Mouse (Mus musculus) embryonic fibroblast, embryonic 13.5 days (primary cell): ENCODE results near the gene Ttyh1. TPM values are rescaled to one million over a fixed set of nuclear protein-coding genes. Genes with fewer than 3 reads are reported as not detected.
A peak's percentile ranks its signal among the peaks of the same experiment; 100 is the strongest.
"Not testable (repeated sequence)": the region's sequence is repeated elsewhere in the genome, so short reads cannot be mapped to it uniquely, and the experiment has no call there.

Source experiments
- H3K27ac ChIP-seq: 2 replicates; pipeline ENCODE4 v1.5.1; 2012; ENCODE audit warnings: low read length, control low read depth, inconsistent platforms; ENCODE audit not compliant: insufficient read depth
- H3K4me1 ChIP-seq: 2 replicates; pipeline ENCODE4 v1.6.1; 2011; ENCODE audit warnings: low read length; ENCODE audit not compliant: control insufficient read depth, insufficient read depth
- H3K4me3 ChIP-seq: 2 replicates; pipeline ENCODE4 v1.5.1; 2011; ENCODE audit warnings: mild to moderate bottlenecking, control low read depth, low read length; ENCODE audit not compliant: insufficient read depth
- CTCF ChIP-seq: IDR thresholded peaks from 2 replicates; pipeline ENCODE4 v1.5.1; 2011; ENCODE audit warnings: mild to moderate bottlenecking, control low read depth, low read length, moderate library complexity, borderline replicate concordance; ENCODE audit not compliant: insufficient read depth
- POLR2A ChIP-seq: IDR thresholded peaks from 2 replicates; pipeline ENCODE4 v1.6.1; 2011; ENCODE audit warnings: low read depth, mild to moderate bottlenecking, control low read depth, low read length, moderate library complexity
- polyA plus RNA-seq: library from polyadenylated mRNA; stranded (reverse); fragments of >200 nt; gene quantifications from 2 replicates; pipeline ENCODE4 v1.2.4, GENCODE M21; 2011; ENCODE audit warnings: low read depth; ENCODE audit not compliant: missing spikeins, insufficient read length

The Ttyh1 gene
- polyA plus RNA-seq, 1 experiment, result 1.9 TPM

DNA sequence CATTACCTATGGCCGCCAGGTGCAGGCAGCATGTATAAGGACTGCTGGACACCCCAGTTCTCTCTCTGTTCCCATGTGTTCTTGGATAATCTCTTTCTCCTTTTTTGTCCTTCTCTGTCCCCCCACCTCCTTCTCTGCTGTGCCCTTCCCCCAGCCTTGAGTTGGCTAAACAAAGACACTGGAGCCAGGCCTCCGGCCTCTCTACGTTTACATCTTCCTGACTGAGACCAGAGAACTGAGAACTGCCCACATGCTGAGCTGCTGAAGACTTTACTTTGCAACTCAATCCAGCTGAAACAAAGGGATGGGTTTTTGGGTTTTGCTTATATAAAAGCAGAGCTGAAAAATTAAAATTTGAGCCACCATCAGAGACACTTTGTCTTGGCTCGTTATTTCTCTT is 35.8 kb downstream of the Ttyh1 start:
- 0 out of 2 replicates have a peak, but pooled peaks cover 4% of the 10 kb centered on the region for H3K4me1 ChIP-seq

DNA sequence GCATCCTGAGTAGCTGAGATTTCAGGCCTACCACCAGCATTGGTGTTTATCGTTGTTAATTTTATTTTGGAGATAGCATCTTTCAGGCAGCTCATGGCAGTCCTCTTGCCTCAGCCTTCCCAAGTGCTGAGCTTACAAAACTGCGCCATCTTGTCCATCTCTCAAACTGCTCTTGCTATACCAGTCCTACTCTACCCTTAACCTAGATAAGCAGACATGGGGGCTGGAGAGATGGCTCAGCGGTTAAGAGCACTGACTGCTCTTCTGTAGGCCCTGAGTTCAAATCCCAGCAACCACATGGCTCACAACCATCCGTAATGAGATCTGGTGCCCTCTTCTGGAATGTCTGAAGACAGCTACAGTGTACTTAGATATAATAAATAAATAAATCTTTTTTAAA is 42.4 kb downstream of the Ttyh1 start:
- H3K4me1 ChIP-seq, H3K27ac ChIP-seq, H3K4me3 ChIP-seq: not testable (repeated sequence)

More for the DNA sequence above, 35.8 kb downstream of the Ttyh1 start:
- no peak overlapping the region for H3K4me3 ChIP-seq
- no peak overlapping the region for H3K27ac ChIP-seq
- TF ChIP-seq CTCF (no peak), POLR2A (no peak)

DNA sequence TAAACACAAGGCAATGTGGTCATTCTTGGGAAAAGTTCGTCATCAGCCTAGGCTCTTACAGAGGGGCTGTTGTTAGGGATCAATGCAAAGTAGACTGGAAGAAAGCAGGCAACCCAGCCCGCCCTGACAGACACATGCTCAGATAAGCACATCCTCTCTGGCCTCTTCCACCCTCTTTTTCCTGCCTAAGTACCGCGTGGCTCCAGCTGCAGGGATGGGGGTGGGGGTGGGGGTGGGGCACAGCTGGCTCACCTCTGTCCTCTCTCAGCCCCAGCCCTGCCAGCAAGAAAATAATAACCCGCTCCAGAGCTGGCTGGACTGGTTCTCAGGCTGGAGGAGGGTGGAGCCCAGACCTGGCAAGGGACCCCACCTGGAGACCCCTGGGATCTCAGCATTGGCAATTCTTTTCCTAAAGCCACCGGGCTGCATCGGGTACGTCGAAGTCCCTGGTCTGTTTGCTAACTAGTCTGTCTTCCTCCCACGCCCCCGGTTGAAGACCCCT is 44.4 kb downstream of the Ttyh1 start:
- H3K27ac ChIP-seq, result peak overlapping the region; percentile 65
- peak overlapping the region; percentile 76 for H3K4me3 ChIP-seq
- peaks cover 5% of the 10 kb centered on the region; the same call in 1 of the 2 replicates for H3K4me1 ChIP-seq
- no peak for TF ChIP-seq CTCF
- no peak; the same call in 1 of the 2 replicates for TF ChIP-seq POLR2A

DNA sequence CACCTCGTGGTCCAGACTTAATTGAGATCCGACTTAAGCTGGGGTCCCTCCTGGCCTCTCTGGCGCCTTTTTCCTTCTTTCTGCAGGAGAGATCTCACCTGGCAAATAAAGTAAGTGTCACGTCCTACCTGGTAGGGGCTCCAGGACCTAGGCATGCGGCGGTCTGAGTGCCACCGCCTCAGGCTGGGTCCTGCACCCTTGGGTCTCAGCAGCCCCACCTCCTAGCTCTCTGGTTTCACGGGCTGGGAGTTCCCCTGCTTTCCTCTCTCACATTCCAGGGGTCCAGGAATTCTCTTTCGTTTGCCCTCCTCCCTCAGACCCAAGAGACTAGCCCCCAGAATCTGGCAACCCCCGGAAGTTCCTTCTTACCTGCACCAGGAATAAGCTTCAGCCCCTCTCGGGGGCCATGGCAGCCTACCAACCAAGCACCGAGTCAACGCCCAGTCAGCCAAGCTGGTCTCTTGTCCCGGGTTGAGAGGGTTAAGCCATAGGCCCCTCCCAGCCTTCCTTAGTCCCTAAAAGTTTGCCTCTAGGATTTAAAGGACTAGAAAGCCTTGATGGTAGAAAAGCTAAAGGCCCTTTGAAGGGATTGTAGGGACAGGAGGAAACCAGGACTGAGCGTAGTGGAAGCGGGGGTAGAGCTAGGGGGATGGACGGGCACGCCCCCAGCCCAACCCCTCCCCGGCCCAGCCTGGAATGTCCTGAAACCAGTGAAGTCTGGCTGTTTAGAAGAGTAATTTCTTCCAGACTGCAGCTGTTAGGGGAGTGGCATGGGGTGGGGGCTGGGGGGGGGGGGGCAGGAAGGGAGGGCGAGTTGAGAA is 45.1 kb downstream of the Ttyh1 start, which contains the start of gene Cdc42ep5:
Cdc42ep5 (minus strand) TSS at position 771 of the 821 bp plus-strand sequence.
- H3K4me3 ChIP-seq, result peak within 1 kb of the TSS; percentile 76
- H3K27ac ChIP-seq, result peak within 1 kb of the TSS; percentile 65
- TF ChIP-seq POLR2A (peak; percentile 51), CTCF (no peak)
- H3K4me1 ChIP-seq, result peaks cover 5% of the 10 kb centered on the region; the same call in 1 of the 2 replicates

DNA sequence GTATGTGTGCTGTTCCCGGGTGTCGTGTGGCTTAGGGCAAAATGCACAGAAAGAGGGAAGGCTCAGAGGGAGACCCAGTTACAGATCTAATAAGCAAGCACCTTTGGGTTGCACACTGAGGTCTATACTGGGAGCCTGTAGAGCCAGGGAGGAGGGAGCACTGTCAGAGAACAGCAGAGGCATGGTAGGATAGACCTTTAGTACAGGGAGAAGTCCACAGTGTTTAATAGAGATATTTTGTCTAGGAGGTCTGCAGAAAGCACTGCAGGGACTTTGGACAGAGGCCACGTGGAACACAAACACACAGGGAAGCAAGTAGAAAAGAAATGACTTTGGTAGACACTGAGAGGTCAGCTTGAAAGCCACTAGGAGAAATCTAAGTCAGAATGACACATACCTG is 46.1 kb downstream of the Ttyh1 start:
- Histone ChIP-seq H3K4me1 (peaks cover 5% of the 10 kb centered on the region; the same call in 1 of the 2 replicates), H3K27ac (peak overlapping the region; percentile 44; the same call in 1 of the 2 replicates), H3K4me3 (peak overlapping the region; percentile 24)
- no peak for TF ChIP-seq CTCF
- TF ChIP-seq POLR2A, result no peak

DNA sequence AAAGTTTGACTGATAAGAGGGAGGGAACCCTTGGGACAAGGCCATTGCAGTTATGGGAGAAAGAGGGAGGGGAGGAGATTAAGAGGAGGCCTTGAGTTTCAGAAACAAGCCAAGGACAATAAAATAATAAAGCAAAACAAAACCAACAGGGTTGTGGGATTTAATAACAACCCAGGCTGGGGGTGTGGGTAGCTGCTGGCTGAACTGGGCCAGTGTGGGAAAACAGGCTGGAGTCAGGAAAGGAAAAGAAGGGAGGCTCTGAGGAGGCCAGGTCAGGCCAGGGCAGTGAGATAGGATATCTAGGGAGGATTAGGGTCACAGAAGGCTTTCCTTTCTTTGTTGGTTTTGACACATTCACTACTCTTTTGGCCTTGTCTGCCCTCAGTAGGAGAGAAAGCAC is 47.9 kb downstream of the Ttyh1 start:
- H3K27ac ChIP-seq, result no peak overlapping the region
- TF ChIP-seq POLR2A, result no peak
- TF ChIP-seq CTCF, result no peak
- H3K4me3 ChIP-seq, result no peak overlapping the region
- H3K4me1 ChIP-seq, result peaks cover 5% of the 10 kb centered on the region; the same call in 1 of the 2 replicates

DNA sequence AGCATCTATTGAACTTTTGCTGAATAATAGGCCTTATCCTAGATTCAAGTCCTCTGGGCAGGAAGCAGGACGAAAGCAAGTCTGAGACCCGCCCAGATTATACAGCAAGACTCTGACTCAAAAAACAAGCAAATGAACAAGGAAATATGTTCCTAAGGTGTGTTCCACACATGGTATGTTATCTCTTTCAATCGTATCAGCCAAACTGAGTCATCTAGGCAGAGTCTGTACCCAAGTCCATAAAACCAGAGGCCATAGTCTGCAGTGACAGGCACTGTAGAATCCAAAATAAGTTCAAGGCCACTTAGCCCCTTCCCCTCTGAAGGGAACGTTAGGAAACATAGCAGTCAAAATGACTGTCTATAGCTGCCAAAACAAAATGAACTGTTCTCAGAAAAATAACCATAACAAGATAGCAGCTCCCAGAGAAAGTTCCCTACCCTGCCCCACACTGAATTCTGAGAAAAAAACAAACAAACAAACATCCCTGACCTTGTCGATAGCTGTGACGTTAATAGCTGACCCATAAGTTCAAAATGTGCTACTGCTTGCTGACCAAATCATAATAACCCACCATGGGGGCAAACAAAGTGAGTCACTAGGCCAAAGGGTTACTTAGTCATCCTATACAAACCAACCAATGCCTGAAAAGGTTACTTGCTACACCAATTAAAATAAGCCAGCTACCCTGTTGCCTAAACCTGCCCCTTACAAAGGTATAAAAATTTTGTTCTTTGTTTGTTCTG is 51.2 kb downstream of the Ttyh1 start:
- Histone ChIP-seq H3K27ac (no peak overlapping the region), H3K4me3 (no peak overlapping the region), H3K4me1 (0 out of 2 replicates have a peak, but pooled peaks cover under 1% of the 10 kb centered on the region)
- TF ChIP-seq POLR2A (no peak), CTCF (no peak)

DNA sequence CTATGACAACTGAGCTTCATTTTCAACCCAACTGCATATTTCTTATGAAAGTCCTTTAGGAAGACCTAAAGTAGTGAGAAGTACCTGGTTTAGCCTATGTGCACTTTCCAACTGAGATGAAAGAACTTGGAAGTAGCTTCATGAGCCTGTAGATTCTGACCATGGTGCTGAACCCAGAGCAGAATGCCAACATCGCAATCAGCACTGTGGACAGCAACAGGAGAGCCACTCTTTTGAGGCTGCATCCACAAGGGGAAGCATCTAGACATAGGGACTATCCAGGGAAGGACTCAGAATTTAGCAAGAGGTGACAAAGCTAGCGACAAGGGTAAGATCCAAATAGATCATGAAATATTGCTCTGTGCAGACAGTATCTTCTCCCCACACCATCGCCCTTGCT is 59.2 kb downstream of the Ttyh1 start:
- no peak overlapping the region for H3K4me3 ChIP-seq
- no peaks in the 10 kb centered on the region for H3K4me1 ChIP-seq
- no peak overlapping the region for H3K27ac ChIP-seq
- TF ChIP-seq POLR2A (no peak), CTCF (no peak)

Other genes starting within 250 kb of the Ttyh1 start
- gene Gm14548, start 221.3 kb upstream of the Ttyh1 start, polyA plus RNA-seq, result not detected in 2 replicates
- not detected in 2 replicates for gene Lilra6, start 203.9 kb upstream of the Ttyh1 start, polyA plus RNA-seq
- 0.65 TPM in 1 of 2 replicates, not detected in the other for gene Lair1, start 56.2 kb upstream of the Ttyh1 start, polyA plus RNA-seq
- gene Leng8, start 17.6 kb downstream of the Ttyh1 start, polyA plus RNA-seq, result 62.7 and 81.4 TPM in 2 replicates
- 2.3 and 2.5 TPM in 2 replicates for gene Leng9, start 31.0 kb downstream of the Ttyh1 start, polyA plus RNA-seq
- 26.5 and 26.9 TPM in 2 replicates for gene Cdc42ep5, start 45.5 kb downstream of the Ttyh1 start, polyA plus RNA-seq
- gene Lilra5, start 118.3 kb downstream of the Ttyh1 start, polyA plus RNA-seq, result not detected in 2 replicates
- gene Ncr1, start 218.3 kb downstream of the Ttyh1 start, polyA plus RNA-seq, result not detected in 2 replicates